Mouse (Mus musculus): Measurements from ENCODE around the gene Cav3. TPM values are rescaled to one million over a fixed set of nuclear protein-coding genes. Genes with fewer than 3 reads are reported as not detected.

Cav3 gene
- polyA plus RNA-seq (2014; fragmentation: Nextera tagmentation; extraction: Ambion mirVana) = 0.13 and 0.38 TPM in 2 replicates

GRCm38 (mm10) chr6:112459341-112459749 is at the start of gene Cav3:
TSS of gene Cav3 (plus strand) at chr6:112459505.
- no peak within 1 kb of the TSS for H3K4me3 ChIP-seq (ENCODE audit: low read depth, low read length)
- ATAC-seq (ENCODE audit: insufficient number of reproducible peaks, low FRiP score, low TSS enrichment, low read depth) (0 out of 2 replicates have a peak, but pooled peaks have one; percentile 57), DNase-seq (ENCODE audit: low spot score) (no peak)
- no peak within 1 kb of the TSS for H3K4me2 ChIP-seq (ENCODE audit: low read depth, severe bottlenecking)
- H3K9me3 ChIP-seq (ENCODE audit: control insufficient read depth, low read length) = no peaks in the 10 kb centered on the region
- H3K27me3 ChIP-seq (ENCODE audit: control insufficient read depth, insufficient read depth, low read length) = no peaks in the 10 kb centered on the region
- H3K4me1 ChIP-seq (ENCODE audit: control insufficient read depth, insufficient read depth, low read length) = no peaks in the 10 kb centered on the region
- H3K27ac ChIP-seq (replicated peaks; ENCODE audit: low read depth, low read length) = no peak within 1 kb of the TSS
- 62% methylated on average over 12 of the region's 12 CpGs for WGBS
- no peaks in the 10 kb centered on the region for H3K36me3 ChIP-seq (ENCODE audit: control insufficient read depth, insufficient read depth, low read length)
- H3K9ac ChIP-seq (ENCODE audit: low read length) = no peak within 1 kb of the TSS

DNA sequence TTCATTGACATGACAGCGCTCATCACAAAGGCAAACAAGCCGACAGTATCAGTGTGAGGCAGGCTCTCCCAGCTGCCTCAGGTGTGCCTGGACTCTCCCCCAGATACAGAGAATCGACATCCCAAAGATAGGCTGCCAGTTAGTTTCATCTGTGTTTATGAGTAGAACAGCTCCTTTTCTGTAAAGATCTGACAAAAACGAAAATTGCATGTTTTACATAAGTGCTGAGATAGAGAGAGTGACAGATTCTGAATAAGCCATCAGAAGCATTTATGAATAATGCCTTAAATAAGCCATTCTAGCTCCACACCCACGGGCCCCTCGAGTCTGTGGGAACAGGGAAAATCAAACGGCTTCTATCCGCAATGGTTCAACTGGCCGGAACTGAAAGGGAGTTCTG is 40.0 kb upstream of the Cav3 start:
- Histone ChIP-seq H3K9ac (ENCODE audit: low read length) (no peak overlapping the region), H3K27ac (replicated peaks; ENCODE audit: low read depth, low read length) (no peak overlapping the region), H3K4me3 (ENCODE audit: low read depth, low read length) (no peak overlapping the region), H3K27me3 (ENCODE audit: control insufficient read depth, insufficient read depth, low read length) (no peaks in the 10 kb centered on the region), H3K9me3 (ENCODE audit: control insufficient read depth, low read length) (no peaks in the 10 kb centered on the region), H3K4me1 (ENCODE audit: control insufficient read depth, insufficient read depth, low read length) (no peaks in the 10 kb centered on the region), H3K4me2 (ENCODE audit: low read depth, severe bottlenecking) (no peak overlapping the region), H3K36me3 (ENCODE audit: control insufficient read depth, insufficient read depth, low read length) (no peaks in the 10 kb centered on the region)
- no peak for ATAC-seq (ENCODE audit: insufficient number of reproducible peaks, low FRiP score, low TSS enrichment, low read depth)
- no peak for DNase-seq (ENCODE audit: low spot score)
- 85% methylated on average over 9 of the region's 9 CpGs for WGBS

DNA sequence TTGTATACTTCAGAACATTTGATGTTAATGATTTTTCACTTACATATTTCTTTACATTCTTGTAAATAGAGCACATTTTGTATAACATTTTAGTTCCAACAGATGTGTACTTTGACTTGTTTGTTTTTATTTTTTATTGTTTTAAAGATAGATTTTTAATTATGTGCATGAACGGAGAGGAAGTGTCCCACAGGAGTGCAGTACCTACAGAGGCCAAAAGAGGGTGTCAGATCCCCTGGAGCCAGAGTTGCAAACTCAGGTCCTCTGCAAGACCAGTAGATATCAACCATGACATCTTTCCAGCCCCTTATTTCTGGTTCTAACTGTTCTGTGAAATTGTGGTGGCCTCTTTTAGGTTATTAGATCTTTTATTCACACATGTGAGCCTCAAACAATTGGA is 38.4 kb upstream of the Cav3 start:
- H3K4me1 ChIP-seq (ENCODE audit: control insufficient read depth, insufficient read depth, low read length) = no peaks in the 10 kb centered on the region
- H3K9ac ChIP-seq (ENCODE audit: low read length) = no peak overlapping the region
- no peak overlapping the region for H3K27ac ChIP-seq (replicated peaks; ENCODE audit: low read depth, low read length)
- no peak overlapping the region for H3K4me3 ChIP-seq (ENCODE audit: low read depth, low read length)
- no peaks in the 10 kb centered on the region for H3K9me3 ChIP-seq (ENCODE audit: control insufficient read depth, low read length)
- no peaks in the 10 kb centered on the region for H3K27me3 ChIP-seq (ENCODE audit: control insufficient read depth, insufficient read depth, low read length)
- H3K36me3 ChIP-seq (ENCODE audit: control insufficient read depth, insufficient read depth, low read length) = no peaks in the 10 kb centered on the region
- 91% methylated on average over 1 of the region's 1 CpGs for WGBS
- no peak for ATAC-seq (ENCODE audit: insufficient number of reproducible peaks, low FRiP score, low TSS enrichment, low read depth)
- H3K4me2 ChIP-seq (ENCODE audit: low read depth, severe bottlenecking) = no peak overlapping the region
- no peak for DNase-seq (ENCODE audit: low spot score)

- Histone ChIP-seq H3K27me3 (ENCODE audit: control insufficient read depth, insufficient read depth, low read length) (no peaks in the 10 kb centered on the region), H3K9ac (ENCODE audit: low read length) (no peak overlapping the region), H3K9me3 (ENCODE audit: control insufficient read depth, low read length) (no peaks in the 10 kb centered on the region), H3K4me3 (ENCODE audit: low read depth, low read length) (no peak overlapping the region), H3K27ac (replicated peaks; ENCODE audit: low read depth, low read length) (no peak overlapping the region), H3K36me3 (ENCODE audit: control insufficient read depth, insufficient read depth, low read length) (no peaks in the 10 kb centered on the region), H3K4me2 (ENCODE audit: low read depth, severe bottlenecking) (no peak overlapping the region), H3K4me1 (ENCODE audit: control insufficient read depth, insufficient read depth, low read length) (no peaks in the 10 kb centered on the region)
- ATAC-seq (ENCODE audit: insufficient number of reproducible peaks, low FRiP score, low TSS enrichment, low read depth) (no peak), DNase-seq (ENCODE audit: low spot score) (no peak)
- 90% methylated on average over 8 of the region's 8 CpGs for WGBS
Observed at GRCm38 (mm10) chr6:112423746-112424501, 35.4 kb upstream of the Cav3 start.

- no peak overlapping the region for H3K27ac ChIP-seq (replicated peaks; ENCODE audit: low read depth, low read length)
- no peak for ATAC-seq (ENCODE audit: insufficient number of reproducible peaks, low FRiP score, low TSS enrichment, low read depth)
- DNase-seq (ENCODE audit: low spot score) = no peak
- no peak overlapping the region for H3K4me2 ChIP-seq (ENCODE audit: low read depth, severe bottlenecking)
- H3K4me3 ChIP-seq (ENCODE audit: low read depth, low read length) = no peak overlapping the region
- no peak overlapping the region for H3K9ac ChIP-seq (ENCODE audit: low read length)
- H3K36me3 ChIP-seq (ENCODE audit: control insufficient read depth, insufficient read depth, low read length) = no peaks in the 10 kb centered on the region
- H3K9me3 ChIP-seq (ENCODE audit: control insufficient read depth, low read length) = no peaks in the 10 kb centered on the region
- no peaks in the 10 kb centered on the region for H3K4me1 ChIP-seq (ENCODE audit: control insufficient read depth, insufficient read depth, low read length)
- H3K27me3 ChIP-seq (ENCODE audit: control insufficient read depth, insufficient read depth, low read length) = no peaks in the 10 kb centered on the region
- WGBS = 82% methylated on average over 6 of the region's 6 CpGs
Observed at GRCm38 (mm10) chr6:112426018-112426732, 33.1 kb upstream of the Cav3 start.

- Histone ChIP-seq H3K4me1 (ENCODE audit: control insufficient read depth, insufficient read depth, low read length) (no peaks in the 10 kb centered on the region), H3K36me3 (ENCODE audit: control insufficient read depth, insufficient read depth, low read length) (no peaks in the 10 kb centered on the region), H3K4me3 (ENCODE audit: low read depth, low read length) (no peak overlapping the region), H3K9me3 (ENCODE audit: control insufficient read depth, low read length) (no peaks in the 10 kb centered on the region), H3K9ac (ENCODE audit: low read length) (no peak overlapping the region), H3K27me3 (ENCODE audit: control insufficient read depth, insufficient read depth, low read length) (no peaks in the 10 kb centered on the region), H3K27ac (replicated peaks; ENCODE audit: low read depth, low read length) (no peak overlapping the region), H3K4me2 (ENCODE audit: low read depth, severe bottlenecking) (no peak overlapping the region)
- ATAC-seq (ENCODE audit: insufficient number of reproducible peaks, low FRiP score, low TSS enrichment, low read depth) (no peak), DNase-seq (ENCODE audit: low spot score) (no peak)
- WGBS = 90% methylated on average over 3 of the region's 3 CpGs
Observed at GRCm38 (mm10) chr6:112445675-112446074, 13.6 kb upstream of the Cav3 start.

DNA sequence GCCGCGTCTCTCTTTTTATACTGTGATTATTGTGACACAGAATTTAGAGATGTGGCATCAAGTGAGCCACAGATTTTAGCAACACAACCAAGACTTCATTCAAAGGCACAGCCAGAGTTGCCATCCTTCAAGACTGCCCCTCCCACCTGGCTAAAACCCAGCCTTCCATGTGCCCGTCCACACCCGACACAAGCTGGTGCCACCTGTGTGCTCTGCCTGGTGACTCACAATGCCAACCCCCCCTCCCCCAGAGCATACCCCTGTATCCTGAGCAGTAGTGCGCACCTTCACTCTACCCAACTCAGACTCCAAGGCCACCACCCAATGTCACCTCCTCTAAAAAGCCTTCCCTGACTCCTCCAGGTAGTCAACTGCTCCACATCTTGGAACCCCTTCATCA is 2.2 kb downstream of the Cav3 start:
- no peaks in the 10 kb centered on the region for H3K27me3 ChIP-seq (ENCODE audit: control insufficient read depth, insufficient read depth, low read length)
- ATAC-seq (ENCODE audit: insufficient number of reproducible peaks, low FRiP score, low TSS enrichment, low read depth) (no peak), DNase-seq (ENCODE audit: low spot score) (no peak)
- no peaks in the 10 kb centered on the region for H3K4me1 ChIP-seq (ENCODE audit: control insufficient read depth, insufficient read depth, low read length)
- H3K36me3 ChIP-seq (ENCODE audit: control insufficient read depth, insufficient read depth, low read length) = no peaks in the 10 kb centered on the region
- H3K27ac ChIP-seq (replicated peaks; ENCODE audit: low read depth, low read length) = no peak overlapping the region
- WGBS = 90% methylated on average over 5 of the region's 5 CpGs
- H3K4me3 ChIP-seq (ENCODE audit: low read depth, low read length) = no peak overlapping the region
- no peak overlapping the region for H3K9ac ChIP-seq (ENCODE audit: low read length)
- H3K4me2 ChIP-seq (ENCODE audit: low read depth, severe bottlenecking) = no peak overlapping the region
- H3K9me3 ChIP-seq (ENCODE audit: control insufficient read depth, low read length) = no peaks in the 10 kb centered on the region

DNA sequence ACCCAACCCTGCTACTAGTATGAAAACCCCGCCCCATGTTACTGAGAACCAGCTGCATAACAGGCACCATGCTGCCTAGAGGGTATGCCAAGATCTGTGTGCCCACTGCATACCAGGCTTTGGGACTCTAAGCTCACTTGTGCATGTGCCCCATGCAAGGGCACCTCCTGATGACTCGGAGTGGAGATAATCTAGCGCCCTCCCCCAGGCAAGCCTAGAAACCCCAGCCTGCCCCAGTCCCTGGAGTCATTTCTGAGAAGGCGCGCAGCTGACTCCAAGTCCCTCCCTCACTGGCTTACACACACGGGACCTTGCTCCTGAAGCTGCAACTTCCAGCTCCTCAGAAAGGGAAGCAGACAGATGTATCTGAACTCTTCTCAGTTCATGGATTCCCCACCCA is 4.0 kb downstream of the Cav3 start:
- Histone ChIP-seq H3K4me3 (ENCODE audit: low read depth, low read length) (no peak overlapping the region), H3K27ac (replicated peaks; ENCODE audit: low read depth, low read length) (no peak overlapping the region), H3K4me2 (ENCODE audit: low read depth, severe bottlenecking) (no peak overlapping the region), H3K9ac (ENCODE audit: low read length) (no peak overlapping the region), H3K36me3 (ENCODE audit: control insufficient read depth, insufficient read depth, low read length) (no peaks in the 10 kb centered on the region), H3K4me1 (ENCODE audit: control insufficient read depth, insufficient read depth, low read length) (no peaks in the 10 kb centered on the region), H3K9me3 (ENCODE audit: control insufficient read depth, low read length) (no peaks in the 10 kb centered on the region), H3K27me3 (ENCODE audit: control insufficient read depth, insufficient read depth, low read length) (no peaks in the 10 kb centered on the region)
- WGBS = 79% methylated on average over 6 of the region's 6 CpGs
- ATAC-seq (ENCODE audit: insufficient number of reproducible peaks, low FRiP score, low TSS enrichment, low read depth) = no peak
- DNase-seq (ENCODE audit: low spot score) = no peak

All from limb, embryonic 11.5 days (tissue).